Mouse (Mus musculus): ENCODE measurements around the gene Ccdc78. TPM values are rescaled to one million over a fixed set of nuclear protein-coding genes. Genes with fewer than 3 reads are reported as not detected.

Ccdc78 gene
- total RNA-seq, 2 experiments from 2014 or later: 0.22 TPM; not detected in 1

- no peak for DNase-seq (ENCODE audit: low spot score in 2 of 2)
These were observed 45.3 kb downstream of the Ccdc78 start for GRCm38 (mm10) chr17:25831451-25832281.

GRCm38 (mm10) chr17:25832436-25833290, 46.3 kb downstream of the Ccdc78 start:
- peak; percentile 97 to 99 for DNase-seq (ENCODE audit: low spot score in 2 of 2)

- DNase-seq (ENCODE audit: low spot score in 2 of 2): peak in 1 of 2 experiments; percentile 62
These were observed 46.9 kb downstream of the Ccdc78 start, which contains the start of gene Stub1 for GRCm38 (mm10) chr17:25833291-25833663. Stub1 (minus strand) TSS chr17:25833404.

- no peak for DNase-seq (ENCODE audit: low spot score in 2 of 2)
These were observed 47.7 kb downstream of the Ccdc78 start for GRCm38 (mm10) chr17:25833961-25834594.

GRCm38 (mm10) chr17:25834595-25835222, 48.3 kb downstream of the Ccdc78 start:
- DNase-seq (ENCODE audit: low spot score in 2 of 2): no peak

GRCm38 (mm10) chr17:25835301-25835700, 48.9 kb downstream of the Ccdc78 start:
- DNase-seq (ENCODE audit: low spot score in 2 of 2): no peak

- DNase-seq (ENCODE audit: low spot score in 2 of 2): no peak
These were observed 49.4 kb downstream of the Ccdc78 start for GRCm38 (mm10) chr17:25835816-25836215.

- DNase-seq (ENCODE audit: low spot score in 2 of 2): no peak
These were observed 50.2 kb downstream of the Ccdc78 start for GRCm38 (mm10) chr17:25836397-25837075.

- peak; percentile 54 to 65 for DNase-seq (ENCODE audit: low spot score in 2 of 2)
These were observed 50.7 kb downstream of the Ccdc78 start, which contains the start of gene Rhbdl1 for GRCm38 (mm10) chr17:25837076-25837410. Rhbdl1 (minus strand) TSS chr17:25837295.

- no peak for DNase-seq (ENCODE audit: low spot score in 2 of 2)
These were observed 51.2 kb downstream of the Ccdc78 start for GRCm38 (mm10) chr17:25837533-25837932.

- no peak for DNase-seq (ENCODE audit: low spot score in 2 of 2)
These were observed 52.5 kb downstream of the Ccdc78 start for GRCm38 (mm10) chr17:25838904-25839303.

GRCm38 (mm10) chr17:25839455-25840235, 53.3 kb downstream of the Ccdc78 start:
- DNase-seq (ENCODE audit: low spot score in 2 of 2): no peak

Small RNA genes lying within 50 kb of the gene (microRNA-seq; reads per million reads assigned to microRNA genes)
- not detected for gene Gm25083
- 1.1 reads per million for gene Mir3082
- gene Mir6966: not detected

Other genes with a start within 250 kb of the Ccdc78 start
- 1 to 10 TPM; 2.4 TPM for gene Sox8, start 215.9 kb upstream of the Ccdc78 start, total RNA-seq (2021)
- gene Lmf1, start 207.5 kb upstream of the Ccdc78 start, total RNA-seq (2021): 10 to 100 TPM; 32.4 to 34.3 TPM
- 1 to 10 TPM in 1 of 2 experiments, not detected in 1; 1.8 TPM for gene Gng13, start 69.4 kb upstream of the Ccdc78 start, total RNA-seq (2021)
- 10 to 100 TPM; 16.2 to 17.7 TPM for gene Chtf18, start 59.2 kb upstream of the Ccdc78 start, total RNA-seq (2021)
- gene Rpusd1, start 58.9 kb upstream of the Ccdc78 start, total RNA-seq (2021): 10 to 100 TPM; 16.6 to 18.2 TPM
- not detected for gene Mslnl, start 50.5 kb upstream of the Ccdc78 start, total RNA-seq (2021)
- 10 to 100 TPM; 16.3 to 19.1 TPM for gene Msln, start 32.2 kb upstream of the Ccdc78 start, total RNA-seq (2021)
- 10 to 100 TPM; 39.5 to 40.8 TPM for gene Narfl, start 12.8 kb upstream of the Ccdc78 start, total RNA-seq (2021)
- gene Haghl, start 907 bp upstream of the Ccdc78 start, total RNA-seq (2021): 10 to 100 TPM; 51.4 to 53.4 TPM
- gene Fam173a, start 6.3 kb downstream of the Ccdc78 start, total RNA-seq (2021): 10 to 100 TPM; 89.1 to 93.5 TPM
- not detected for gene AC134908.4, start 9.1 kb downstream of the Ccdc78 start, total RNA-seq (2021)
- 10 to 100 TPM; 71.1 to 74.5 TPM for gene Metrn, start 10.6 kb downstream of the Ccdc78 start, total RNA-seq (2021)
- gene Fbxl16, start 22.5 kb downstream of the Ccdc78 start, total RNA-seq (2021): 10 to 100 TPM; 24.8 to 26.9 TPM
- 10 to 100 TPM; 27.8 to 31.0 TPM for gene Wdr24, start 37.0 kb downstream of the Ccdc78 start, total RNA-seq (2021)
- gene Jmjd8, start 42.3 kb downstream of the Ccdc78 start, total RNA-seq (2021): 10 to 100 TPM; 72.9 to 81.8 TPM
- 100 to 1,000 TPM; 210 to 213 TPM for gene Stub1, start 46.8 kb downstream of the Ccdc78 start, total RNA-seq (2021)
- gene Rhbdl1, start 50.7 kb downstream of the Ccdc78 start, total RNA-seq (2021): 10 to 100 TPM; 19.3 to 21.4 TPM
- 10 to 100 TPM; 13.2 to 15.5 TPM for gene Gm20683, start 55.2 kb downstream of the Ccdc78 start, total RNA-seq (2021)
- gene Rhot2, start 58.3 kb downstream of the Ccdc78 start, total RNA-seq (2021): 10 to 100 TPM; 89.6 to 95.0 TPM
- 10 to 100 TPM; 53.1 to 58.9 TPM for gene Wdr90, start 74.9 kb downstream of the Ccdc78 start, total RNA-seq (2021)
- gene Mcrip2, start 82.2 kb downstream of the Ccdc78 start, total RNA-seq (2021): 100 to 1,000 TPM; 193 to 209 TPM
- gene Mettl26, start 88.5 kb downstream of the Ccdc78 start, total RNA-seq (2021): 10 to 100 TPM; 80.4 to 81.3 TPM
- 1 to 10 TPM; 5.1 to 5.2 TPM for gene Wfikkn1, start 94.3 kb downstream of the Ccdc78 start, total RNA-seq (2021)
- gene Rab40c, start 133.1 kb downstream of the Ccdc78 start, total RNA-seq (2021): 10 to 100 TPM; 36.4 to 38.1 TPM
- 100 to 1,000 TPM in 1 of 2 experiments, 10 to 100 TPM in 1; 97.7 to 115 TPM for gene Pigq, start 158.4 kb downstream of the Ccdc78 start, total RNA-seq (2021)
- gene Nhlrc4, start 158.4 kb downstream of the Ccdc78 start, total RNA-seq (2021): 1 to 10 TPM in 1 of 2 experiments, under 1 TPM in 1; 0.54 to 1.5 TPM
- gene A930017K11Rik, start 166.0 kb downstream of the Ccdc78 start, total RNA-seq (2021): 1 to 10 TPM in 1 of 2 experiments, not detected in 1; 1.1 TPM
- gene Capn15, start 199.2 kb downstream of the Ccdc78 start, total RNA-seq (2021): 10 to 100 TPM; 24.0 to 24.2 TPM

Data from adrenal gland, postnatal 4 days (tissue).